In genomic region chr13:37358112-37358511, GRCm38 (mm10) we compare ENCODE assay signal across 22 mouse cellular contexts. TPM values are rescaled to one million over a fixed set of nuclear protein-coding genes. Genes with fewer than 3 reads are reported as not detected.
DNase-seq lines count a peak whose midpoint lies in the region; ATAC-seq and TF ChIP-seq lines count a peak whose summit lies in the region.
"Had no signal": no experiment of that assay in that cellular context is flagged by ENCODE, and none has a peak within 500 bp of the region (broad histone marks: within the 10 kb centered on the region; RNA-seq: fewer than 3 reads in every experiment).

No protein-coding gene starts in this region.

- no peak overlapping the region for H3K4me2 ChIP-seq in lung, postnatal 0 days (replicated peaks; ENCODE audit: low read depth, low read length)
- H3K4me2 ChIP-seq in embryonic facial prominence, embryonic 14.5 days (ENCODE audit: low read depth, low read length): no peak overlapping the region
- H3K4me2 ChIP-seq in hindbrain, embryonic 16.5 days (ENCODE audit: low read length): no peak overlapping the region
- H3K4me2 ChIP-seq: embryonic facial prominence, embryonic 15.5 days; forebrain, embryonic 12.5 days; heart, embryonic 11.5 days; heart, embryonic 15.5 days; hindbrain, embryonic 13.5 days had no signal

- no peak overlapping the region for H3K27ac ChIP-seq in lung, postnatal 0 days (ENCODE audit: low read length)
- no peak overlapping the region for H3K27ac ChIP-seq in embryonic facial prominence, embryonic 14.5 days (replicated peaks; ENCODE audit: low read depth, low read length)
- no peak overlapping the region for H3K27ac ChIP-seq in hindbrain, embryonic 16.5 days (ENCODE audit: low read depth, low read length)
- H3K27ac ChIP-seq: embryonic facial prominence, embryonic 15.5 days; forebrain, embryonic 12.5 days; heart, adult 2 months; heart, embryonic 15.5 days; hindbrain, embryonic 13.5 days had no signal

- WGBS in lung, postnatal 0 days: 71% methylated on average over 2 of the region's 2 CpGs
- WGBS in embryonic facial prominence, embryonic 14.5 days: 92% methylated on average over 2 of the region's 2 CpGs
- WGBS in hindbrain, embryonic 16.5 days: 96% methylated on average over 2 of the region's 2 CpGs

- no peak for TF ChIP-seq CTCF in lung, postnatal 0 days (IDR thresholded peaks at IDR 0.05)

- no peaks in the 10 kb centered on the region for H3K4me1 ChIP-seq in lung, postnatal 0 days (ENCODE audit: insufficient read depth, low read depth, low read length)
- peaks cover 4% of the 10 kb centered on the region for H3K4me1 ChIP-seq in embryonic facial prominence, embryonic 14.5 days (ENCODE audit: control insufficient read depth, insufficient read depth, low read length)
- H3K4me1 ChIP-seq in hindbrain, embryonic 16.5 days (ENCODE audit: control insufficient read depth, insufficient read depth, low read depth, low read length): no peaks in the 10 kb centered on the region
- H3K4me1 ChIP-seq: embryonic facial prominence, embryonic 15.5 days; forebrain, embryonic 12.5 days; hindbrain, embryonic 13.5 days had no signal

- no peak for TF ChIP-seq EP300 in lung, postnatal 0 days (IDR thresholded peaks at IDR 0.05)

- H3K4me3 ChIP-seq in lung, postnatal 0 days (ENCODE audit: low read depth, low read length): no peak overlapping the region
- no peak overlapping the region for H3K4me3 ChIP-seq in embryonic facial prominence, embryonic 14.5 days (ENCODE audit: low read depth, low read length)
- no peak overlapping the region for H3K4me3 ChIP-seq in hindbrain, embryonic 16.5 days (ENCODE audit: low read length)
- H3K4me3 ChIP-seq: embryonic facial prominence, embryonic 15.5 days; forebrain, embryonic 12.5 days; heart, adult 2 months; heart, embryonic 15.5 days; hindbrain, embryonic 13.5 days had no signal

- peak; percentile 36 for DNase-seq in kidney, adult 9 months
- DNase-seq in kidney, postnatal 10 days: no peak
- peak; percentile 59 for DNase-seq in lung, postnatal 0 days (ENCODE audit: low spot score)
- DNase-seq in lung, postnatal 14 days: no peak
- DNase-seq in embryonic facial prominence, embryonic 14.5 days (ENCODE audit: low spot score): peak; percentile 33
- DNase-seq: adrenal gland, postnatal 14 days; cerebellum, adult 11-12 months; cerebellum, adult 9-10 months; cerebellum, postnatal 25 days; gastrocnemius, postnatal 10 days; heart, adult 2 months; heart, postnatal 14 days had no signal

- no peaks in the 10 kb centered on the region for H3K9me3 ChIP-seq in lung, postnatal 0 days (ENCODE audit: low read length)
- H3K9me3 ChIP-seq in embryonic facial prominence, embryonic 14.5 days (ENCODE audit: control insufficient read depth, low read length): no peaks in the 10 kb centered on the region
- H3K9me3 ChIP-seq in hindbrain, embryonic 16.5 days (ENCODE audit: control insufficient read depth, low read length): no peaks in the 10 kb centered on the region
- H3K9me3 ChIP-seq: embryonic facial prominence, embryonic 15.5 days; forebrain, embryonic 12.5 days; G1E; heart, embryonic 15.5 days; hindbrain, embryonic 13.5 days had no signal

- H3K9ac ChIP-seq in lung, postnatal 0 days (replicated peaks; ENCODE audit: low read depth): no peak overlapping the region
- H3K9ac ChIP-seq in embryonic facial prominence, embryonic 14.5 days (ENCODE audit: low read depth, low read length): no peak overlapping the region
- no peak overlapping the region for H3K9ac ChIP-seq in hindbrain, embryonic 16.5 days (ENCODE audit: low read depth, low read length)
- H3K9ac ChIP-seq: embryonic facial prominence, embryonic 15.5 days; forebrain, embryonic 12.5 days; heart, embryonic 15.5 days; hindbrain, embryonic 13.5 days had no signal

- peak; percentile 66 for ATAC-seq in lung, postnatal 0 days
- peak; percentile 53; the same call in 1 of the 2 replicates for ATAC-seq in embryonic facial prominence, embryonic 14.5 days (ENCODE audit: low read depth)
- ATAC-seq in erythroblast, adult 5-6 weeks (replicated peaks; ENCODE audit: low FRiP score, poor library complexity, severe bottlenecking): no peak
- no peak for ATAC-seq in hindbrain, embryonic 16.5 days
- ATAC-seq: activated CD4-positive, CD25-positive, alpha-beta regulatory T cell, adult 4 months; forebrain, embryonic 16.5 days had no signal

- H3K36me3 ChIP-seq in lung, postnatal 0 days (ENCODE audit: insufficient read depth, low read length): no peaks in the 10 kb centered on the region
- no peaks in the 10 kb centered on the region for H3K36me3 ChIP-seq in embryonic facial prominence, embryonic 14.5 days (ENCODE audit: control insufficient read depth, insufficient read depth, low read length)
- no peaks in the 10 kb centered on the region for H3K36me3 ChIP-seq in hindbrain, embryonic 16.5 days (ENCODE audit: control insufficient read depth, insufficient read depth, low read length)
- H3K36me3 ChIP-seq: embryonic facial prominence, embryonic 15.5 days; forebrain, embryonic 12.5 days; G1E; heart, embryonic 15.5 days; hindbrain, embryonic 13.5 days had no signal

- H3K27me3 ChIP-seq in lung, postnatal 0 days (replicated peaks; ENCODE audit: insufficient read depth, low read length): no peaks in the 10 kb centered on the region
- no peaks in the 10 kb centered on the region for H3K27me3 ChIP-seq in embryonic facial prominence, embryonic 14.5 days (replicated peaks; ENCODE audit: control insufficient read depth, insufficient read depth, low read length)
- no peaks in the 10 kb centered on the region for H3K27me3 ChIP-seq in hindbrain, embryonic 16.5 days (replicated peaks; ENCODE audit: control insufficient read depth, insufficient read depth, low read length)
- H3K27me3 ChIP-seq: embryonic facial prominence, embryonic 15.5 days; forebrain, embryonic 12.5 days; heart, embryonic 15.5 days; hindbrain, embryonic 13.5 days had no signal

RNA-seq across cellular contexts. Expression of gene Ly86, which starts 13.1 kb away (rescaled TPM):
- polyA plus RNA-seq in lung, postnatal 0 days (2015; fragmentation: Nextera tagmentation; extraction: Ambion mirVana): 13.8 and 15.5 TPM in 2 replicates
- 16.8 and 18.8 TPM in 2 replicates for polyA plus RNA-seq in embryonic facial prominence, embryonic 14.5 days (2014; fragmentation: Nextera tagmentation; extraction: Ambion mirVana)
- 34.8 and 78.8 TPM in 2 replicates for total RNA-seq in erythroblast, adult 5-6 weeks (2015; ENCODE audit: low replicate concordance)
- total RNA-seq in erythroblast, adult 5-6 weeks (2017; ENCODE audit: low replicate concordance): 19.9 and 22.2 TPM in 2 replicates
- polyA plus RNA-seq in hindbrain, embryonic 16.5 days (2015; fragmentation: Nextera tagmentation; extraction: Ambion mirVana): 8.9 and 9.2 TPM in 2 replicates
- polyA plus RNA-seq: G1E had no signal

Comparison
In these comparisons a context has a peak if more than half of its experiments do, and no peak if none do; other contexts are left out.
1. DNase-seq: peak in kidney, adult 9 months (single experiment), lung, postnatal 0 days (single experiment) and embryonic facial prominence, embryonic 14.5 days (single experiment); none in kidney, postnatal 10 days (single experiment) and lung, postnatal 14 days (single experiment).
2. ATAC-seq: peak in lung, postnatal 0 days (single experiment) and embryonic facial prominence, embryonic 14.5 days (single experiment); none in erythroblast, adult 5-6 weeks (single experiment) and hindbrain, embryonic 16.5 days (single experiment).